Mouse (Mus musculus): ENCODE measurements around the gene Tsen15.
"Not testable (repeated sequence)": the region's sequence is repeated elsewhere in the genome, so short reads cannot be mapped to it uniquely, and the experiment has no call there.

Gene Tsen15

DNA sequence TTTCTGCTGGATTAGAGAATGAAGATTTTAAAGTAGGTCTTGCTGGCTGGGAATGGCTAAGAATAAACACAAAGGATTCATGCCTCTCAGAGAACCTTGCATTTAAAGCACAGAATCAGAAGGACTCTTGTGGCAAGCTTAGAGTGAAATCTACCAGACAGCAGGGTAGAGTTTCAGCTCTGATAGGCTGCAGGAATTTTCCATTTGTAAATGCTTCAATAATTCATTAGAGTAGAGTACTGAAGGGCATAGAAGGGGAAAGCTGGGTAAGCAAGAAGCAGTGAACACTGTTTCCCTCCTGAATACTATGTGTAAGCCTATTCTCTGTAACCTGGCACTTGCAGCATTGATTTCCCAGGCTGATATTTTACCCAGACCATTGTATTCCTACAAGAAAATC lies 2.8 kb upstream of the Tsen15 start:
- DNase-seq (ENCODE audit: extremely low read depth, low read depth, low spot score): no peak

DNA sequence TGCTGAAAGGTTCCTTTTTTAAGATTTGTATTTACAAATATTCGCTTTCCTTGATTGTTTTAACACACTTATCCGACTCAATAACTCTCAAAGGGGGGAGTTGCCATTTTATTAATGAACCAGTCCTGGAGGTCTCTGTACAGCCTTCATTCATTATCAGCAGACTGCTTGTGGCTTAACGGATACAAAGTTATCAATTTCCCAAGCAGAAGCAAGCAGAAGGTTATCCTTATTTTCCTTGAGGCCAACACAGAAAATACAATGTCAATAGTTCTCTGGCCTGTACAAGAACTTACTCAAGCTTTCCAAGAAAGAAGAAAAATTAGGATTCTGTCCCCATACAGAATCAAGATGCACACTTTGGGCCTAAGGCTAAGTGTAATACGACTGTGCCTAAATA lies 795 bp downstream of the Tsen15 start:
- not testable (repeated sequence) for DNase-seq (ENCODE audit: extremely low read depth, low read depth, low spot score)

DNA sequence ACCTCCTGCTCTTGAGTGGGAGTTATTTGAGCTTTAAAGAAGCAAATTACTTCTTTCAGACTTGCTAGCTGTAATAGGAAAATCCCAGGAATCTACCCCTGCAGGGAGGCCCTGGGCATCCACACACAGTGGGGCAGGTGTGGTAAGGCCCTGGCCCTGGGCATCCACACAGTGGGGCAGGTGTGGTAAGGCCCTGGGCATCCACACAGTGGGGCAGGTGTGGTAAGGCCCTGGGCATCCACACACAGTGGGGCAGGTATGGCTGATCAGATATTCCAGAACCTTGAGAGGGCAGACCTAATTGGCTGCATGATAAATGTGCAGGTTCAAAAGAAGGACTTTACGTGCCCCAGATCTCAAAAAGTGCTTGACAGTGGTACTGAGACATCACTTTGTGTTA lies 1.9 kb downstream of the Tsen15 start:
- no peak for DNase-seq (ENCODE audit: extremely low read depth, low read depth, low spot score)

DNA sequence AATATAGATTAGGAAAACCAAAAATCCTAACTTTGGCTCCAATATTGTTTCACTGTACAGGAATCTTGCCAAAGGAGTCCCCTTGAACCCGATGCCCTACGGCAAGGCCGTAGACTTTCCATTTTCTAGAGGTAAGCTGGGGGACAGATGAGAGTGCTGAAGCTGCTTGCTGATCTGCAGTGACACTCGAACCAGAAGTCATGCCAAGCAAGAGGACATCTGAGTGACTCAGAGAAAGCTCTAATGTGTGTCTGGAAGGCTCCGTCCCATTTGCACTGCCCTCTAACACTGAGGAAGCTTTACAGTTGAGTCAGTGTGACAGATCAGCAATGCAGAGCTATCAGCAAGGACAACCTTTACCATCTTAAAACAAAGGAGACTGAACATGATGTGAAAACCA lies 8.2 kb downstream of the Tsen15 start:
- no peak for DNase-seq (ENCODE audit: extremely low read depth, low read depth, low spot score)

DNA sequence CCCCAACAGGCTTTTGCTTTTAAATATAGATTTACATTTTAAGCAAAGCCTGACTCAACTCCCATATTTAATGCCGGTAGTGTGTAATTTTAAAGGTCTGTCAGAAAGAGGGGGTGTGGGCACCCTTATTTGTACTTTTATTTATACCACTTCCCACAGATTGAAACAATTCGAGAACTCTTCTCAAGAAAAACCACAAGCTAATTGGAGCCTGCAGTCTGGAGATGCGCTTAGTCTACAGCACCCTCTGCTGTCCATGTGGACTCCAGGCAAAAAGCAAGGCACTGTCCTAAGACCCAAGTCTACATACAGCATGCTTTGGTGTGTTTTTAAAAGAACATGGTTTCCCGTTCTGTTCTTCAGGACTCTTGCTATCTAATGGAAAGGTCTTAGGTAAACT lies 17.3 kb downstream of the Tsen15 start:
- DNase-seq (ENCODE audit: extremely low read depth, low read depth, low spot score): no peak

DNA sequence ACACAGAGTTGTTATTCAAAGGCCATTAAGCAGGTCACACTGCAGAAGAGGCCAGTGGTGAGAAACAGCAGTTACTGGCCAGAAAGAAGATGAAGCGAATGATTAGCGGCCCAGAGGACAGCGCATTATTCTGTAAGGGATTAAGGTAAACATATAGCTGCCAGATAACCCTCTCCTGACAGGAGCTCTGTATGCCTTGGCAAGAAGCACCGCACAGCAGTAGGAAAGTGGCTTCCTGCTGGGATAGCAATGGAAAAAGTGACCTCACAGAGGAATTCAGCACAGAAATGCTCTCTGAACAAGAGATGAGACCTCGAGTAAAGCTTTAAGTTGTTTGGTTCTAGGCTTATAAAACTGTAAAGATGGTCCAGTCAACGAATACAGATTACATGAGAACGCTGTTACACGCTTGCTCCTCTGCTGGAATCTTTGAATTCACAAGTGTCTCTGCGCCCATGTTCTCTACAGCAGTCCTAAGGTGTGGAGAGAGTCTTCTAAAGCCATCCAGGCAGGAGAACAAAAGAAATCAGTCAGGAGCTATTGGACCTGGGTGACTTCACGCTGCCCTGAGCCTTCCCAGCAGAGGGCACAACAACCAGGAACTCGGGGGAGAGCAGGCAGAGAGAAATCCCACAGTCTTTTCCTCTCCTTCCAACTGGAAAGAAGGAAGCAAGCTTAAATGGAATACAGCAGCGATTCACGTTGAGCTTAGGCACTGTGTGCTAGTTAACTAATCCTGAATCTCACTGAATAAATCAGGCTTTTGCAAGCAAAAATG lies 18.0 kb downstream of the Tsen15 start:
- DNase-seq (ENCODE audit: extremely low read depth, low read depth, low spot score): no peak

DNA sequence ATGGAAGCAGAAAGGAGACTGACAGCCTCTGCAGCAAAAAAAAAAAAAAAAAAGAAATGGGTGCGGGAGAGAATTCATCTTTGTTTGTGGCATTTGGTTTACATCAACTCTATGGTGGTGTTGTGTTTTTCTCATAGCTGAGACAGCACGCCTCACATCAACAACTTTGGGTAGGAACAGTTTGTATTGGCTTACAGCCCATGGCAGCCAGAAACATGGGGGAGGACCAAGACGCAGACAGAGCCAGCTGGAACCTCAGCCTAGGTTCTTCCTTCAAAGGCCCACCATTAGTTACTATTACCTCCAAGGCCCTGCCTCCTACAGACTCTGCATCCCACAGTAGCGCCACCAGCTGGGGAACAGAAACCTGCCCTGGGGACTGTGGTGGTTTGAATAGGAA lies 29.8 kb downstream of the Tsen15 start:
- DNase-seq (ENCODE audit: extremely low read depth, low read depth, low spot score): no peak

DNA sequence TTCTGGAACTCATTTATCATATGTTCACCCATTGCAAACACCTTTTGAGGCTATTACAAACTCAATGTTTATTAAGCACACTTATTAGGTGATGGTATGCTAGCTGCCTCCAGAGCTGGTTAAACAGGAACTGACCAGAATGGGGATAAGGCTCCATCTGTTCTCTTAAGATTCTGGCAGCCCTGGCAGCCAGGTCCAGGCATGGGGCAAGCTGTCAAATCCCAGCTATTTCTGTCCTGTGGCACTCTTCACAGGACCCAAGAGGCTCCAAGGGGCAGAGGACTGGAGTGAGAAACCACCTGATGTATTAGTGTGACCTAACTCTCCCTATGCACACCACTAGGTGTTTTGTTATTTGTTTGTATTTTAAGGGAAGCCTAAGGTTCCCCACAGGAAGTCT lies 38.5 kb downstream of the Tsen15 start:
- DNase-seq (ENCODE audit: extremely low read depth, low read depth, low spot score): no peak

DNA sequence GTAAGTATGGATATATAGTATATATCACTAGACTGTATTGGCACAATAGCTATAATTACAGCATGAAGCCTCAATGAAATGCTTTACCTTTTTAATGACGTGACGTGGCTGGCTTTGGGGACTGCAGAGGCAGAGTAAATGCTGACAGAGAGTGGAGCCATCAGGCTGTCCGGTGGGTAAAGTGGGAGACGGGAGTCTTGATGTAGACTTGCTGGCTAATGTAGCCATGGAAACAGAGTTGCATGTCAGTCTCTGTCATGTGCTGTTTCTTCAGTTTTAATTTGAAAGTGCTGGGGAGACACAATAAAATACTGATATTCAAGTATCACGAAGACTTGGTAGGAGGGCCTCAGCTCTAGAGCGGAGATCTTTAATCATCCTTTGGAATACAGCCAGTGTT lies 62.5 kb downstream of the Tsen15 start:
- no peak for DNase-seq (ENCODE audit: extremely low read depth, low read depth, low spot score)

Measured in fat pad, adult 2 months (tissue).